Mouse (Mus musculus) heart, postnatal 0 days (tissue): ENCODE data around the gene D10Wsu102e. TPM values are rescaled to one million over a fixed set of nuclear protein-coding genes. Genes with fewer than 3 reads are reported as not detected.

Experiments used
- ATAC-seq: fragments of 200-750 bp; cut with Nextera tagmentation; 2 replicates; pipeline ENCODE4 v1.8.0; 2017; ENCODE audit warnings: low read depth, moderate number of reproducible peaks, moderate library complexity; ENCODE audit not compliant: insufficient read depth
- DNase-seq: peaks from one replicate; pipeline ENCODE4 v3.0.0-alpha.2; 2016; ENCODE audit warnings: low spot score
- H3K27ac ChIP-seq: fragments of 300-500 bp; sonication (generic); 2 replicates; pipeline ENCODE4 v1.5.1; 2014; ENCODE audit warnings: low read depth, mild to moderate bottlenecking
- H3K27me3 ChIP-seq: fragments of 300-500 bp; sonication (generic); 2 replicates; pipeline ENCODE4 v1.6.1; 2014; ENCODE audit warnings: low read length, mixed read lengths; ENCODE audit not compliant: control insufficient read depth, insufficient read depth
- H3K36me3 ChIP-seq: fragments of 300-500 bp; sonication (generic); replicated peaks from 2 replicates; pipeline ENCODE4 v1.6.1; 2014; ENCODE audit warnings: low read length, mixed read lengths; ENCODE audit not compliant: control insufficient read depth, insufficient read depth
- H3K4me1 ChIP-seq: fragments of 300-500 bp; sonication (generic); 2 replicates; pipeline ENCODE4 v1.6.1; 2014; ENCODE audit warnings: antibody characterized with exemption; ENCODE audit not compliant: control insufficient read depth, insufficient read depth
- H3K4me2 ChIP-seq: fragments of 300-500 bp; sonication (generic); 2 replicates; pipeline ENCODE4 v1.6.1; 2014; ENCODE audit warnings: low read depth, mild to moderate bottlenecking, low read length, moderate library complexity
- H3K4me3 ChIP-seq: fragments of 300-500 bp; sonication (generic); 2 replicates; pipeline ENCODE4 v1.5.1; 2014; ENCODE audit warnings: low read depth, low read length
- H3K9ac ChIP-seq: fragments of 300-500 bp; sonication (generic); replicated peaks from 2 replicates; pipeline ENCODE4 v1.6.1; 2014; ENCODE audit warnings: low read depth, low read length, mixed read lengths
- H3K9me3 ChIP-seq: fragments of 300-500 bp; sonication (generic); replicated peaks from 2 replicates; pipeline ENCODE4 v1.6.1; 2016; ENCODE audit warnings: low read length; ENCODE audit not compliant: control insufficient read depth
- CTCF ChIP-seq: IDR thresholded peaks from 2 replicates; pipeline ENCODE4 v1.5.1; 2016; ENCODE audit warnings: antibody characterized with exemption, control low read depth, low read depth
- EP300 ChIP-seq: IDR thresholded peaks from 2 replicates; pipeline ENCODE4 v1.6.1; 2016; ENCODE audit warnings: antibody characterized with exemption, low read depth
- WGBS: fragments of 180-500 bp; shearing (Covaris S2); extraction: QIAGEN DNeasy Blood & Tissue Kit; methylation state at CpG from one replicate; pipeline ENCODE4 v1.1.7; 2014; 5-methylcytosine and 5-hydroxymethylcytosine counted together
- polyA plus RNA-seq: library from polyadenylated mRNA; unstranded; fragments of >200 nt; fragmentation: Nextera tagmentation; extraction: Ambion mirVana; gene quantifications from 2 replicates; pipeline ENCODE4 v1.2.1, GENCODE M21; 2015
- total RNA-seq: library from RNA; depleted of rRNA; stranded (reverse); fragments of >200 nt; gene quantifications from 2 replicates; pipeline ENCODE4 v1.2.3, GENCODE M21; 2014; ENCODE audit warnings: low replicate concordance

D10Wsu102e gene
- total and polyA plus RNA-seq, 2 experiments from 2014 or later: 0.18 to 0.88 TPM

- no peak overlapping the region for H3K27ac ChIP-seq
- no peak overlapping the region for H3K9ac ChIP-seq
- 38% methylated on average over 2 of the region's 2 CpGs for WGBS
- H3K4me1 ChIP-seq: no peaks in the 10 kb centered on the region
- H3K4me3 ChIP-seq: no peak overlapping the region
- H3K36me3 ChIP-seq: no peaks in the 10 kb centered on the region
- DNase-seq (no peak), ATAC-seq (no peak)
- H3K9me3 ChIP-seq: 0 out of 2 replicates have a peak, but pooled peaks cover 2% of the 10 kb centered on the region
- H3K27me3 ChIP-seq: peaks cover 30% of the 10 kb centered on the region
- no peak overlapping the region for H3K4me2 ChIP-seq
- no peak for TF ChIP-seq CTCF
- TF ChIP-seq EP300: no peak
Observed at GRCm38 (mm10) chr10:83341226-83341625, 18.8 kb upstream of the D10Wsu102e start.

DNA sequence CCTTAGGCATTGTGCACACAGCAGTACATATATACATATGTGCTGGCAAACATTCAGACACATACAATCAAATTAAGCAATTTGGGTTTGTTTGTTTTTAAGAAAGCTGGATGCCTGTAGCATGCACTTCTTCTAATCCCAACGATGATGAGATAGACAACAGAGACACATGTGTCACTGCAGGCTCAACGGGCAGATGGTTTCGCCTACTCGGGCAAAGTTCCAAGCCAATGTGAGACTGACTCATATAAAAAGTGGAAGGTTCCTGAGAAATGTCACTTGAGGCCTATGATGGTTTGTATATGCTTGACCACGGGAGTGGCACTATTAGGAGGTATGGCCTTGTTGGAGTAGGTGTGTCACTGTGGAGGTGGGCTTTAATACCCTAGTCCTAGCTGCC is 16.9 kb upstream of the D10Wsu102e start:
- Histone ChIP-seq H3K4me2 (no peak overlapping the region), H3K27me3 (peaks cover 14% of the 10 kb centered on the region; the same call in 1 of the 2 replicates), H3K9ac (no peak overlapping the region), H3K27ac (no peak overlapping the region), H3K9me3 (0 out of 2 replicates have a peak, but pooled peaks cover 2% of the 10 kb centered on the region), H3K4me3 (no peak overlapping the region), H3K4me1 (no peaks in the 10 kb centered on the region), H3K36me3 (no peaks in the 10 kb centered on the region)
- 69% methylated on average over 5 of the region's 5 CpGs for WGBS
- ATAC-seq (no peak), DNase-seq (no peak)
- no peak for TF ChIP-seq EP300
- TF ChIP-seq CTCF: no peak

- H3K27me3 ChIP-seq: peaks cover 9% of the 10 kb centered on the region; the same call in 1 of the 2 replicates
- H3K4me3 ChIP-seq: no peak overlapping the region
- no peak overlapping the region for H3K4me2 ChIP-seq
- H3K27ac ChIP-seq: no peak overlapping the region
- peak; percentile 51; the same call in 1 of the 2 replicates for ATAC-seq
- H3K9me3 ChIP-seq: 0 out of 2 replicates have a peak, but pooled peaks cover 2% of the 10 kb centered on the region
- peak; percentile 16 for DNase-seq
- no peaks in the 10 kb centered on the region for H3K36me3 ChIP-seq
- 42% methylated on average over 2 of the region's 2 CpGs for WGBS
- TF ChIP-seq EP300: no peak
- TF ChIP-seq CTCF: no peak
- no peak overlapping the region for H3K9ac ChIP-seq
- H3K4me1 ChIP-seq: no peaks in the 10 kb centered on the region
Observed at GRCm38 (mm10) chr10:83343828-83344685, 16.0 kb upstream of the D10Wsu102e start.

- Histone ChIP-seq H3K27ac (no peak overlapping the region), H3K27me3 (no peaks in the 10 kb centered on the region)
- 66% methylated on average over 7 of the region's 7 CpGs for WGBS
Observed at GRCm38 (mm10) chr10:83345693-83346358, 14.2 kb upstream of the D10Wsu102e start.

GRCm38 (mm10) chr10:83346359-83346736 is 13.7 kb upstream of the D10Wsu102e start:
- Histone ChIP-seq H3K4me2 (no peak overlapping the region), H3K27me3 (no peaks in the 10 kb centered on the region), H3K4me1 (no peaks in the 10 kb centered on the region), H3K9ac (no peak overlapping the region), H3K9me3 (no peaks in the 10 kb centered on the region), H3K27ac (no peak overlapping the region), H3K36me3 (no peaks in the 10 kb centered on the region), H3K4me3 (no peak overlapping the region)
- 79% methylated on average over 5 of the region's 5 CpGs for WGBS
- DNase-seq (no peak), ATAC-seq (no peak)
- TF ChIP-seq EP300: no peak
- TF ChIP-seq CTCF: no peak

More at GRCm38 (mm10) chr10:83345693-83346358, 14.2 kb upstream of the D10Wsu102e start:
- no peaks in the 10 kb centered on the region for H3K9me3 ChIP-seq
- ATAC-seq (no peak), DNase-seq (no peak)
- TF ChIP-seq EP300 (no peak), CTCF (no peak)
- no peak overlapping the region for H3K4me3 ChIP-seq
- H3K36me3 ChIP-seq: no peaks in the 10 kb centered on the region
- H3K4me1 ChIP-seq: no peaks in the 10 kb centered on the region
- H3K9ac ChIP-seq: no peak overlapping the region
- H3K4me2 ChIP-seq: no peak overlapping the region
